Mouse (Mus musculus) lung, postnatal 0 days (tissue): ENCODE measurements at regions not wholly inside any gene's neighbourhood (a gene's known extent, or its start where the extent isn't known, plus 50 kb on each side); places are given as distances from the start of the nearest gene placed in this dataset.

Source experiments
- CTCF ChIP-seq: IDR thresholded peaks from 2 replicates; pipeline ENCODE4 v1.5.1; 2016; ENCODE audit warnings: antibody characterized with exemption, mild to moderate bottlenecking
- EP300 ChIP-seq: IDR thresholded peaks from 2 replicates; pipeline ENCODE4 v1.6.1; 2016; ENCODE audit warnings: antibody characterized with exemption, mild to moderate bottlenecking, control low read depth

- TF ChIP-seq CTCF (no peak), EP300 (no peak)
Observed at GRCm38 (mm10) chr16:39374616-39375015, 482.1 kb downstream of the Igsf11 start.
